Mouse (Mus musculus) layer of hippocampus, adult 9-10 months (tissue): ENCODE results near the gene Egfl7.

Experiments used
- DNase-seq: peaks from one replicate; pipeline ENCODE4 v3.0.0; 2022; ENCODE audit warnings: low spot score

Egfl7 gene

DNA sequence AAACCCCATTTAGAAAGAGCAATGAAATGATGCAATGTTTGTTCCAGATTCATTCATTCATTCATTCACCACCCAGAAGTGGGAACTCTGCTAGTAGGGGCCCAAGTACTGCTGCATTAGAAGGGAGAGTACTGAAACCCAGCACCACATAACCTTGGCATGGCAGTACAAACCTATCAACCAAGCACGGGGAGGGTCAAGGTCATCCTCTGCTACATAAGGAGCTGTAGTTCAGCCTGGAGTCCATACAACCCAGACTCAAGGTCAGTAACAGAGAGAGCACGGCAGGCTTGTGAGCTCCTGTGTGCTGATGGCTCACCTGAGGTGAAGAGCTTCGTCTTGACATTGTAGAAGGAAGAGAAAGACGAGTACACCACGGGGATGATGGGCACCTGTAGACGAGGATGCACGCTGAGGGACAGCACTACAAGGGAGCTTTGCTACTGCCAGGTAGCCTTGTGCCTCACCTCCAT lies 14.7 kb downstream of the Egfl7 start:
- DNase-seq: no peak

DNA sequence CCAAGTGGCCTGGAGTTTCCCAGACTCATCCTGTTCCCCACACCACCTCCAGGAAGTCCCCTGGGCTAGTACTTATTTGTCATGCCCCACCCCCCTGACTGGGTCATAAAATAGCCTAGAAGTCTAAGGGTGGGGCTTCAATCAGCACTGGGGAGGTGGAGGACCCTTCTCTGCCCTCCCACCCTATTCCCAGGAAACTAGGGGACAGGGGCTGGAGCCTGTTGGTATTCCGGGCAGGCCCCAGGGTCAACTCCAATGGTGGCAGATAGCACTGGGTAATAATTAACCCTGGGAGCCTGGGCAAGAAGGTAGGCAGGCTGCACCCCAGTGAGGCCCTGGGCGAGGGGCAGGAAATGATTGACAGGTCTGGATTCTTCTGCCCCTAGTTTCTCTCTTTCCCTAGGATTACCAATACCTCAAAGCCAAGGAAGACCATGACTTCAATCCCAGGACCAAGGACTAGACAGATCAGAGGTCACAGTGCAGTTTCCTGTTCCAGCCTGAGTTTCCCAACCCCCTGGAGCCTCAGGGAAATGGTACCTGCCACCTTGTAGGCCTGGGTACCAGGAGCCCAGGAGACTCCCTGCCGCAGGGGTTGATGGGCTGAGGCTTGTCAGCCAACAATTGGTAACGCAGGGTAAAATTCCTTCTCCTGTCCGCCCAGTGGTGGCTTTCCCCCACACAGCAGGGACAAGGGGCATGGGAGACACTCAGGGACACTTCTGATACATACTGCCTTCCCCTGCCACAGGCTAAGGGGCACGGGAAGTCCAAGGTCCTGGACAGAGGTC lies 15.3 kb downstream of the Egfl7 start:
- no peak for DNase-seq

DNA sequence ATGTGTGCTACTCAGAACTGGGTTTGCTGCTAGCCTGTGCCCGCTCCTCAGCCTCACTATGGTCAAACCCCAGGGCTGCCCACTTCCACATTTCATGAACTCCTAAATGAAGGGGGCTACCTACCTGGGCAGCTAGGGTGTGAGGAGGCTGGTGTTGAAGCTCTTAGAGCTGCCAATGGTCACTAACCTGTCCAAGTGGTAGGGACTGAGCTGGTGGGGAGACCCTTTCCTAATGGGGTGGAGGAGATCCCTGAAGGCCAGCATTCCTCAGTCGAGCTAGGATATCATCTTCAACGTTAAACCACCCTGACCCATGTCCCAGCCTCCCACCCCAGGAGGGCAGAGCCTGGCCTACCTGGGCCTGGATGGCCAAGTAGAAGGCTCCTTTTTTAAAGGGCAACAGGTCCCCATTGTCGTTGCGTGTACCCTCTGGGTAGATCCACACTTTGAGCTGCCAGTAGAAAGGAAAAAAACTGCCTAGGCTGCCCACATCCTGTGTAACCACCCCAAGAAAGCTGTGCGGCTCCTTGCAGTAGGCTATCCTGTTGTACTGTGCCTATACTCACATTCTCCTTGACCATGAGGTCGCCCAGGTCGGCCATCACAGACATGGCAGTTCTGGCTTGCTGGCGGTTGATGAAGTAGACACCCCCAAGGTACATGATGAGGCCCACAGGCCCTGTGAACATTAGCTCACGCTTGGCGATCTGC lies 16.1 kb downstream of the Egfl7 start:
- DNase-seq: no peak

DNA sequence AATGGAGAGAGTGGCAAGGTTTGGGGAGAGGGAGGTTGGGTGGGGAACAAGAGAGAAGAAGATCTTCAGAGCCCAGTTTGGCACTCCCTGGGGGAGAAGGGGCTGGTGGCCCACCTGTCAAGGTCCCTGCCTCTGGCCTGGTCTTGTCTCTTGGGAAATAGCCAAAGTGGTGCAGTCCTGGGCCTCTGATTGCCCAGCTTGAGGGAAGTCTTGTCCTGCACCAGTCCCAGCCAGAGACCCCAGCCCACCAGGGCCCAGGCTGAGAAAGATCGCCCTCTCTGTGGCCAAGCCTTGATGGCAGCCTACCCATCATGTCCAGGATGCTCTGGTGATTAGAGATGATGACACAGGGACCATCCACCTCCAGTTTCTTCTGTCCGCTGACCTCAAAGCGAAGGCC lies 17.1 kb downstream of the Egfl7 start:
- no peak for DNase-seq

DNA sequence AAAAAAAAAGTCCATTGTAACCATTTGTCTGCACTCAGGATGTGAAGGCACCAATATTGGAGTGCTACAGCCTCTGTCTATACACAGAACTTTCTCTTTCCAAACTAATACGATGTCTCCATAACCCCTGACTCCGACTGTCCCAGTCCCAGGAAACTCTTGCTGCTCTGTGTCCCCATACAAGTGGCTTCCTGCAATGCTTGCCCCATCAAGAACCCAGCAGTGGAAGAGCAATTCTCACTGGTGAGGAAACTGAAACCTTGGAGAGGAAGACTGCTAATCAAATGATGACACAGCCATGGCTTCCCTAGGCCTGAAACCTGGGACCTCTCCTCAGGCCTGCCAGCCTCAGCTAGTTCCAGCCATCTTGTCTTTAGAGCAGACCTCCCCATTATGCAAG lies 18.0 kb downstream of the Egfl7 start:
- DNase-seq: no peak

DNA sequence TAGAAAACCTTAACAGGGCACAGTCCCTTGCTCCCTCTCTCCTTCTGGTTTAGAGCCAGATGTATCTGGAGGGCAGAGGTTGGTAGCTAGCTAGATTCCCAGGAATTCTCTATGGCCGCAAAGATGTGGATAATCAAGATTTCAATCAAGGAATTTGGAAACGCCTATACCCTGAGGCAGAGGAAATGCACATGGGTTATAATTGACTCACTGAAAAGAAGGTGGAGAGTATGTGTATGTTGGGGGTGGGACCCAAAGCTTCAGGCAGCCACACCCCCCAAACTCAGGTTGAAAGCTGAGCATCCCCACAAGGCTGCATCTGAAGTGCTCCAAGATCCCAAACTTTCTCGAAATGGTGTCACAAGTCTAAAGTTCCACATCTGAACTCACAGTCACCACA lies 18.6 kb downstream of the Egfl7 start:
- no peak for DNase-seq

DNA sequence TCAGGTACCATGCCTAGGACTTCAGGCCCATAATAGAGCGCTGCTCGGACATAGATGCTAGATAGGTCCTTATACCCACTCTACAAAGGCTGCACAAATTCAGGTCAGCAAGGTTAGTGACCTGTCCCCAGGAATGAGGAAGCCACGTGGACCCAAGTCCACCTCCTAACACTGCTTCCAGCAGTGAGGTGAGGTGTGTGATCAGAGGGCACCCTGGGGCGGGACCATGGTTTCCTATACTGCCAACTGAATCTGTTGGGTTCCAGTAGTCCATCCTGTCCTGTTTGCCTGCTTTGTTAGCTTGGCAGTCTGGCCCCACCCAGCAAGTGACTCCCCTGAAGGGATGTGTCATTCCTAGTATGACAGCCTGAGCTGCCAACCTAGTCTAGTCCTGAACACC lies 20.2 kb downstream of the Egfl7 start:
- DNase-seq: no peak

DNA sequence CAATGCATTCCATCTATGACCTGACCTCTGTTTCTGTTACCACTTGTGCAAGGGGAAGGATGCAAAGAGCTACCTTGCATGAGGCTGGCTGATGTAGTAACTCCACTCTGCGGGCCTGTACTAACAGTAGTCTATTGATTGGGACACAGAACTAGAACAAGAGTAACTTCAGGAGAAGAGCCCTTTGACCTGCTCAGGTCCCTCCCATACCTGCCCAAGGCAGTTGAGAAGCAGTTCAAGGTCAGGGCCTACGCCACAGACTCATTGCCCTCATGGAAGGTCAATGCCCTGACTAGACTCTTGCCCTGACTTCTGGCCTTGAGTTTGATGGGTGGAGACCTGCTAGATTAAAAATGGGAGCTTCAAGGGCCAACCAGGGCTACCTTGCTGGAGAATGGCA lies 20.9 kb downstream of the Egfl7 start:
- DNase-seq: no peak

DNA sequence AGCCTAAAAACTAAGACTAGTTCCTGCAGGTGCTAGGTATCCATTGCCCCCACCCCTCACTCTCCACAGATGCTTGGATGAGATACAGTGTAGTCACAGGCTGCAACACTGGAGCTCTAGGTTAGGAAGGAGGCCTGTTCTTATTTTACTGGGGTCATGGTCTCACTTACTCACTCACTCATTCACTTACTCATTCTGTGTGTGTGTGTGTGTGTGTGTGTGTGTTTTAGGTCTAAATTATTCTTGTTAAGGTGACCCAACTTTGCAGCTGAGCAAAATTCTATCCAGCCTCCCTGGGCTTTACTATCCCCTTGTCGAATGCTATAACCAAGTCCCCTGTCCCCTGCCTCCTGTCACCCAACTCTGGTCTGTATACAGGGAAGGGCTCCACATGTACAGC lies 21.8 kb downstream of the Egfl7 start:
- no peak for DNase-seq

DNA sequence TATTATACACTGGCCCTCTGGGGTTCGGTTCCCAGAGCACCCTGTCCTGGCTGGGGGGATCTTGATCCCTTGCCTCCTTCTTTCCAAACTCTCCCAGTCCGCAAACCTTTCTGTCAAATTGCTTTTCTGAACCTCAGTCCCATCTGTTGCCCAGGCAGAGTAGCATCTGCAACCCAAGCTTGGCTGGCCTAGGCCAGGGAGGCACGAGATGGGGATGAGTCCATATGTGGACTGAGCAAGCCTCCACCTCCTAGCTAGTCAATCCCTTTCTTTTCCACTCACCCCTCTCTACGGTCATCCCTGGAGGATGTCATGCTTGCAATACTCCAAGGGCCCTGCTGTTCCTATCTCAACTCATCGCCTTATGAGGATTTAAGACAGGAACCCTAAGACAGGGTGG lies 22.8 kb downstream of the Egfl7 start:
- DNase-seq: no peak

DNA sequence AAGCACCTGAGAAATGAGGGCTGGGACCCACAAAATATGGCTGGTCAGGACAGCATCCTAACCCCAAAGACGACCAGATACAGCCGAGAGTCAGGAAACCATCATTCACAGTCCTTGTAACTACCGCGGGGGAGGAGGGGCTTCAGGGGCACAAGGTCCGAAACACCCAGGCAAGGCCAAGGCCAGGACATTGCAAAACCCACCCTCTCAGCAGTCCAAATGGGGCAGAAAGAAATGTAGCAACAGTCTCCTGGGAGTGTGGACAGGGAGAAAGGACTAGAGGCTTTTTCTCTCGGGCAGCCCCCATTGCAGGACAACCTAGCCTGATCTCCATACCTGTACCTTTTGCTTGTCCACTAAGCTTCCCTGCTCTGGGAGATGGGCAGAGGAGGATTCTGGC lies 23.3 kb downstream of the Egfl7 start:
- DNase-seq: no peak

DNA sequence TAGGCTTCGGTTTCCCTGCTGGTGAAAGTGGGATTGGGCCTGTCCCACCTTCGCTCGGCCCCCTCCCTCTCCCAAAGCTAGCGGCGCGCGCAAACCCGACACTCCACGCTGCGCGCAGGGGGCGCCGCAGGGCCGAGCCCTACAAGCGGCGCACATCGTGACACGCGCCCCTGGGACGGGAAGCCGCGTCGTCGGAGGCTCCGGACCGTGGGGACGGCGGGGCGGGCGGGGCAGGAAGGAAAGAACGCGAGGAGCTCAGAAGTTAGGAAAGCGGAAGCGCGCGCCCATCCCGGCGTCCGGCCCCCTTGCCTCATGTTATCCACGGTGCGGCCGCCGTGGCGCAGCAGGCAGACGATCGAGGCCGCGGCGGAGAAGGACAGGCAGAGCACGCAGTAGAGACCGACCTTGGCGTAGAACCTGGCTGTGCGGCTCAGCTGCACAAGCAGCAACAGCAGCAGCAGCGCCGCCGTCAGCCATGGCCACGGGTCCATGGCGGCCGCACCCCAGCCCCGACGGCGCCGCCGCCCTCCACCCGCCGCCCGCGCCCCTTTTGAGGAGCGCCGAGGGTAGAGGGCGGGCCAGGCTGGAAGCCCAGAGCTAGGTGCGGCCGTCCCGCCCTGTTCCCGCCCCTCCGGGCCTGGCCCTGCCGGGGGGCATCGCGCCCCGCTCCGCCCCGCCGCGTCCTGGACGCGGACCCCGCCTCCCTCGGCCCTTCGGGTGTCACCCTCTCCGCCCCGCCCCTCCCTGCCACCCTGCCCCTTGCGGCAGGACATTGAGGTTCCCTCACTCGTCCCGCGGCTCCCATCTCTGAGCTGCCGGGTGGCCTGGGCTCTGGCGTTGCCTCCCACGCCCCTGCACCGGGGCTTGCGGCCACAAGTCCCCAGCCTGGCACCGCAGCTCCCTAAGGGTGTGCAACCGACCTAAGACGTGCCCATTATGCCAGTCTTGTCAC lies 24.2 kb downstream of the Egfl7 start, which contains the start of gene Agpat2:
Gene Agpat2, minus strand, starts transcription at position 698 of the 952 bp plus-strand sequence.
- no peak for DNase-seq

DNA sequence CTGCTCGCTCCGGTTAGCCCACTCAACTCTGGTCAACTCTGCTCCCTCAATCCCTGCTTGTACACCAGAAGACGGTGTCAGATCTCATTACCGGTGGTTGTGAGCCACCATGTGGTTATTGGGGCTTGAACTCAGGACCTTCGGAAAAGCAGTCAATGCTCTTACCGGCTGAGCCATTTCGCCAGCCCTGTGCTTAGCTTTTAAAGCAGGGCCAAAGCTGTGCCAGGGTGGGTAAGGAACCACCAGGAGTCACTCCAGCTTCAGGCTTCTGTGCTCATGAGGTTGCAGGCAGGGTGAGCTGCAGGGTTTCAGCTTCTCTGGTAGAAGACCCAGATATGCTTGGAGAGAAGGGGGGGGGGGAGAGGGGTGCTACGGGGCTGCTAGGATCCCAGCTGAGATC lies 25.5 kb downstream of the Egfl7 start:
- no peak for DNase-seq

DNA sequence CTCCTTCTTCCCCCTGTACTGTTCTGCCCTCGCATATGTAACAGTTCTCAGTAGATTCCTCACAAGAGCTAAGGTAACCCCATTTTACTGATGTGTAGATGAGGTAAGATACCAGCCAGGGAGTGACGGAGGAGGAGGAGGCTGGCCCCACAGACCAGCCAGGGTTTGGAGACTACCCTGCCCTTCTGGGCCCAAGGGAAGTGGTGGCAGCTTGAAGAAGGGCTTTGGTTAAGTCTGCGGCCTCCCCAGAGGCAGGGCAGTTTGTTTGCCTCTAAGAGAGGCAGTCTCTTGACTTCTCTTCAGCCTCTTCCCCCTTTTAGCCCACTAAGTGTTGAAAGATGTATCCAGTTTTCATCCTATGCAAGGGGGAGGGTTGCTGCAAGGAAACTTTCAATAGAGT lies 26.8 kb downstream of the Egfl7 start:
- no peak for DNase-seq

DNA sequence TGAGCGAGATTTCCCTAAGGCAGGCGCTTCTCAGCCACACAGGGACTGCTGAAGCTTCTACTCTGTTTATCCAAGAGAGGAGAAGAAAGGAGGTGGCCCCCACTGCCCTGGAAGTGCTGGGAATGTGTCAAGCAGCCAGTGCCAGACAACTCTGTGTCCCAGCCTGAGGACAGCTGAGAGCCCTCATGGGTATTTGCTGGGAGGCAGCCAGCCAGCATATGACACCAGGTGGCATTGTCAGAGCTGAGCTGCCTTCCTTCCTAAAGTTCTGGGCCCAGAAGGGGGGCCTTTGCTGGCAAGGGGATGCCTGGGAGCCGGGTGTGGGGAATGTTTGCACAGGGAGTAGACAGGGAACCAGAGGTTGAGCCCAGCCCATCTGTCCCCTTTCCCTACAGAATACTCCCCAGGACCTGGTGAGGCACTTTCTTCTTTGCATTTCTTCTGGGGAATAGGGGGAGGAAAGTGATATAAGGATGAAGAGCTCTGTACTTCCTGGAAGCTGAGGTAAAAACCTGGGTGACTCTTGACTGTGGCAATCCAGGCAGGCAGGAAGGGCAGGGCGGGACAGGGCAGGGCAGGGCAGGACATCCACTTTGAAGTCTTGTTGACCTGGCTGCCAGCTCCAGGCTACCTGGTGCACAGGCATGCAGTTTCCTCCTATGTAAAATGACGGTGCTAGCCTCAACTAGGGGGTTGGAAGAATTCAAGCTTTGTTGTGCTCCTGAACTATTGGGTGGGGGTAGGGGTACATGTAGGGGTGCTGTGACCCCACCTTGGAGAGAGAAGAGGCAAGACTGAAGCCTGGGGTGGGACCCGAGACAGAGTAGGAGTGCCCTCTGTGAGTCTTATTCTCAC lies 27.5 kb downstream of the Egfl7 start:
- DNase-seq: no peak

DNA sequence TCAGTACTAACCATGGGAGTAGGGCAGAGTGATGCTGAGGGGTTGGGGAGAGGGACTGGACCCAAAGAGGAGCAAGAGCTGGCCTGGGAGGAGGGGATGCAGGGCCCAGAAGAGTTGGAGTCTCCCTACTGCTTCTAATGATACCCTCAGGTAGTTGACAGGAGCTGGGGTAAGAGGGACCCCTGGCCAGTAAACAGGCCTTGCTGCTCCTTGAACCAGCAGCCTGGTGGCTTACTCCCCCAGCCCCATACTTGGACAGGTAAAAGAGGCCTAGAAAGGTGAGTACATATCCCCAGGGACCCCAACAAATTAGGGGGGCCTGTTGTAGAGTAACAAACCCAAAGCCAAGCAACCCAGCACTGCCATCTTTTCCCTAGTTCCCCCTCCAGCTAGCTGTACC lies 29.0 kb downstream of the Egfl7 start:
- DNase-seq: no peak

DNA sequence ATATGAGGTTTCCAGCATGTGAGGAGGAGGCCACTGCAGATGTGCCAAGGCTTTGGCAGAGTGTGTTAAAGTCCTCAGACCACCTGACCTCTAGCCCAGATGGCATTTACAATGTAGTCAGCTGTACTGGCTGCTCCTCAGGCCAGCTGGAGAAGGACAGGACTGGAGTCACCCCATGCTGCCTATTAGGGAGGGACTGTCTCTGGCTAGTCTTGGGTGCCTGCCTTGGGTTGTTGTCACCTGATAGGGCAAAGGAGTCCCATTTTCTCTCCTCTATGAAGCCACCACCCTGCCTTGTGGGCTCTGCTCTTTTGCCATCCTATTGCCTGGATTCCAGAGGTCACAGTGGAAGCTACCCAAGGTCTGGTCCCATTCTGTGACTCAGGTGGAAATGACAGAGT lies 29.4 kb downstream of the Egfl7 start:
- DNase-seq: no peak

DNA sequence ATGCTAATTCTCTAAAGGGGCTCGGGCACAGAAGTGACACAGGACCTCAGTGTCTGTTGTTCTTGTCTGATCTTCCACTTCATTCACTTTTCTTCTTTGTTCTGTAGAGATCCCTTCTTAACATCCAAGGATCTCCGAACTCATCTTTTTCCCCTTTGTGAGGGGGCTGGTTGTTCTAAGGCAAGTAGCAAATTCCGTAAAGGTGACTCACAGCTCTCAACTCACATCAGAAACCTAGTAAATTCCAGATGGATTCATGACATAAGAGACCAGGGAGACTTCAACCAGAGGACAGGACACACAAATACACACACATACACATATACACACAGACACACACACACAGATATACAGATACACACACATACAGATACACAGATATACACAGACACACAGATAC lies 30.7 kb downstream of the Egfl7 start:
- DNase-seq: no peak

DNA sequence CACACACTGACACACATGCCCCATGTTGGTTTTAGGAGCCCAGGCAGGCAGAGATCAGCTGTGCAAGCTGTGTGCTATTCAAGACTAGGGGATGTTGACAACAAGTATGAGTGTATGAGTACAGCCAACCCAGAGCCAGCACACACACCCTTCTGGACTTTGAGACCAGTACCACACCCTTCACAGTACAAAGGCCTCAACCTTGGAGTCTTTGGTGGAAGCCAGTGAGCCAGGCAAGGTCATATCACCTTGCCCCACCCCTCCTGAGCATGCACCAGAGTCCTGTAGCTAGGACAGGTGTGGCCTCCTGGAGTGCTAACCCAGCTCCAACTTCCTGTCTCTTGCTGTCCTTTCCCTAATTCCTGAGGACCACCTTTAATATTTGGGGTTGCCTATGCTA lies 31.2 kb downstream of the Egfl7 start:
- DNase-seq: no peak

DNA sequence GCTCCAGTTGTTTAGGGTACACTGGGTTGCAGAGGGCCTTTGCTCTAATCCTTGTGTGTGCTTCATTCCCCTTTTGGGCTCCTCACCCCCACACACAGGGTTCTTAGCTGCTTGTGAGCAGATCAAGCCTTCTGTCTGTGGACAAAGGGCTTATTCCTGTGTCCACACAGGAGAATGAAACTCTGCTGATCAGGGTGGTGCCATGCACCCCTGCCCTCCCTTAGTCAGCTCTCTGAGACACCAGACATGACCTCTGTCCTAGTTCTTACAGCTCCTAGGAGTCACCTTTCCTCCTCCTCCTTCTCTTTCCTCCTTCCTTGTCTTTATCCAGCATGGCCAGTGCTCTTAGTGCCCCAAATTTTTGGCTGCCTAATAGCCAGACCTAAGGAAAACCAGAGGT lies 32.1 kb downstream of the Egfl7 start:
- no peak for DNase-seq

DNA sequence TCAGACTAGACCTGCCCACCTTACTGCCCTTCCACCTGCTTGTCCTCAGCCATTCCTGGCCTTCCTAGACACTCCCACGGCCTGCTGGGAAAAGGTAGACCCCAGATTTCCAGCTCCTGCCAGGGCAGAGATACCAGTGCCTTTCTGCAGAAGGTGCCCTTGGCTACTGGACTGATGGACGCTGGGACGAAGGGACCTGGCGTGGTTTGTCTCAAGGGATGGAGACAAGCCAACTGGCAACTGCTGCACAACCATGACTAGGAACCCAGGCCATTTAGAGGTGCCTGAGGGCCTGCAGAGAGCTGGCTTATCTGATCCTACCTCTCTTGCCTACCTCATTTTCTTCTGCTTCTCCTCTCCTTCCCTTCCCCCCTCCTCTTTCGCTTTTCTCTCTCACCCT lies 35.1 kb downstream of the Egfl7 start:
- DNase-seq: no peak
